Mouse (Mus musculus) limb, embryonic 13.5 days (tissue): Measurements from ENCODE around the gene Tpmt. TPM values are rescaled to one million over a fixed set of nuclear protein-coding genes. Genes with fewer than 3 reads are reported as not detected.

Experiments
- ATAC-seq: fragments of 200-750 bp; cut with Nextera tagmentation; 2 replicates; pipeline ENCODE4 v1.8.0; 2017; ENCODE audit warnings: low read depth, moderate number of reproducible peaks, moderate TSS enrichment; ENCODE audit not compliant: low FRiP score
- H3K27ac ChIP-seq: fragments of 300-500 bp; sonication (generic); 2 replicates; pipeline ENCODE4 v1.5.1; 2015; ENCODE audit warnings: inconsistent platforms, mild to moderate bottlenecking, moderate library complexity
- H3K27me3 ChIP-seq: fragments of 300-500 bp; sonication (generic); 2 replicates; pipeline ENCODE4 v1.6.1; 2015; ENCODE audit warnings: mild to moderate bottlenecking, inconsistent platforms
- H3K36me3 ChIP-seq: fragments of 300-500 bp; sonication (generic); 2 replicates; pipeline ENCODE4 v1.6.1; 2015; ENCODE audit warnings: inconsistent platforms, mild to moderate bottlenecking, moderate library complexity
- H3K4me1 ChIP-seq: fragments of 300-500 bp; sonication (generic); 2 replicates; pipeline ENCODE4 v1.6.1; 2015; ENCODE audit warnings: inconsistent platforms
- H3K4me2 ChIP-seq: fragments of 300-500 bp; sonication (generic); replicated peaks from 2 replicates; pipeline ENCODE4 v1.6.1; 2015; ENCODE audit warnings: inconsistent platforms, mild to moderate bottlenecking, moderate library complexity
- H3K4me3 ChIP-seq: fragments of 300-500 bp; sonication (generic); 2 replicates; pipeline ENCODE4 v1.5.1; 2015; ENCODE audit warnings: moderate library complexity, mild to moderate bottlenecking, inconsistent platforms
- H3K9ac ChIP-seq: fragments of 300-500 bp; sonication (generic); 2 replicates; pipeline ENCODE4 v1.6.1; 2015; ENCODE audit warnings: mild to moderate bottlenecking, inconsistent platforms
- H3K9me3 ChIP-seq: fragments of 300-500 bp; sonication (generic); 2 replicates; pipeline ENCODE4 v1.6.1; 2016; ENCODE audit warnings: inconsistent platforms
- WGBS: fragments of 180-500 bp; shearing (Covaris S2); methylation state at CpG from one replicate; pipeline ENCODE4 v1.1.7; 2015; 5-methylcytosine and 5-hydroxymethylcytosine counted together
- polyA plus RNA-seq: library from polyadenylated mRNA; unstranded; fragments of >200 nt; fragmentation: Nextera tagmentation; extraction: Ambion mirVana; gene quantifications from 2 replicates; pipeline ENCODE4 v1.2.1, GENCODE M21; 2015

Tpmt gene
- polyA plus RNA-seq, 1 experiment from 2014 or later, result 24.0 TPM

- Histone ChIP-seq H3K4me1 (peaks cover 7% of the 10 kb centered on the region; the same call in 1 of the 2 replicates), H3K9me3 (no peaks in the 10 kb centered on the region), H3K4me3 (no peak overlapping the region), H3K9ac (no peak overlapping the region), H3K36me3 (peaks cover 59% of the 10 kb centered on the region), H3K27ac (no peak overlapping the region), H3K27me3 (no peaks in the 10 kb centered on the region), H3K4me2 (no peak overlapping the region)
- 75% methylated on average over 15 of the region's 15 CpGs for WGBS
- ATAC-seq, result no peak
These were observed 19.6 kb upstream of the Tpmt start for GRCm38 (mm10) chr13:47063985-47064760.

- 87% methylated on average over 17 of the region's 17 CpGs for WGBS
- Histone ChIP-seq H3K4me3 (no peak overlapping the region), H3K4me2 (no peak overlapping the region), H3K27ac (no peak overlapping the region; the same call in 1 of the 2 replicates), H3K27me3 (no peaks in the 10 kb centered on the region), H3K9me3 (no peaks in the 10 kb centered on the region), H3K4me1 (peaks cover 7% of the 10 kb centered on the region; the same call in 1 of the 2 replicates), H3K36me3 (peaks cover 65% of the 10 kb centered on the region), H3K9ac (no peak overlapping the region)
- no peak for ATAC-seq
These were observed 18.2 kb upstream of the Tpmt start for GRCm38 (mm10) chr13:47062756-47063155.

- Histone ChIP-seq H3K27me3 (no peaks in the 10 kb centered on the region), H3K4me1 (no peaks in the 10 kb centered on the region), H3K4me2 (no peak overlapping the region), H3K9ac (no peak overlapping the region), H3K27ac (no peak overlapping the region), H3K36me3 (peaks cover 74% of the 10 kb centered on the region), H3K9me3 (no peaks in the 10 kb centered on the region), H3K4me3 (no peak overlapping the region)
- 91% methylated on average over 5 of the region's 5 CpGs for WGBS
- no peak for ATAC-seq
These were observed 12.2 kb upstream of the Tpmt start for GRCm38 (mm10) chr13:47056781-47057180.

GRCm38 (mm10) chr13:47056126-47056525 lies 11.6 kb upstream of the Tpmt start:
- H3K9me3 ChIP-seq, result no peaks in the 10 kb centered on the region
- no peak for ATAC-seq
- H3K27me3 ChIP-seq, result no peaks in the 10 kb centered on the region
- no peak overlapping the region for H3K4me2 ChIP-seq
- H3K36me3 ChIP-seq, result peaks cover 78% of the 10 kb centered on the region
- 89% methylated on average over 11 of the region's 11 CpGs for WGBS
- no peak overlapping the region for H3K4me3 ChIP-seq
- H3K9ac ChIP-seq, result no peak overlapping the region
- H3K27ac ChIP-seq, result no peak overlapping the region
- H3K4me1 ChIP-seq, result no peaks in the 10 kb centered on the region

GRCm38 (mm10) chr13:47053971-47054370 lies 9.4 kb upstream of the Tpmt start:
- H3K9me3 ChIP-seq, result no peaks in the 10 kb centered on the region
- 89% methylated on average over 10 of the region's 10 CpGs for WGBS
- H3K4me2 ChIP-seq, result no peak overlapping the region
- no peaks in the 10 kb centered on the region for H3K4me1 ChIP-seq
- no peak overlapping the region for H3K27ac ChIP-seq
- H3K36me3 ChIP-seq, result peaks cover 79% of the 10 kb centered on the region
- no peak for ATAC-seq
- no peak overlapping the region for H3K4me3 ChIP-seq
- no peaks in the 10 kb centered on the region for H3K27me3 ChIP-seq
- no peak overlapping the region for H3K9ac ChIP-seq

- Histone ChIP-seq H3K4me3 (no peak overlapping the region), H3K4me1 (peaks cover 5% of the 10 kb centered on the region), H3K4me2 (no peak overlapping the region), H3K36me3 (peaks cover 56% of the 10 kb centered on the region), H3K9ac (no peak overlapping the region), H3K27me3 (no peaks in the 10 kb centered on the region), H3K27ac (no peak overlapping the region), H3K9me3 (no peaks in the 10 kb centered on the region)
- 82% methylated on average over 4 of the region's 4 CpGs for WGBS
- no peak for ATAC-seq
These were observed 5.5 kb upstream of the Tpmt start for GRCm38 (mm10) chr13:47050009-47050408.

- Histone ChIP-seq H3K4me1 (peaks cover 14% of the 10 kb centered on the region), H3K27ac (no peak overlapping the region), H3K36me3 (peaks cover 44% of the 10 kb centered on the region), H3K4me3 (no peak overlapping the region), H3K9ac (no peak overlapping the region), H3K4me2 (no peak overlapping the region), H3K27me3 (no peaks in the 10 kb centered on the region), H3K9me3 (no peaks in the 10 kb centered on the region)
- no peak for ATAC-seq
- 87% methylated on average over 4 of the region's 4 CpGs for WGBS
These were observed 3.5 kb upstream of the Tpmt start for GRCm38 (mm10) chr13:47047996-47048395.

GRCm38 (mm10) chr13:47043833-47044616 lies 512 bp downstream of the Tpmt start:
- ATAC-seq, result peak; percentile 3; the same call in 1 of the 2 replicates
- Histone ChIP-seq H3K27me3 (no peaks in the 10 kb centered on the region), H3K9ac (peak overlapping the region; percentile 82), H3K36me3 (peaks cover 6% of the 10 kb centered on the region), H3K4me2 (peak overlapping the region; percentile 92), H3K9me3 (no peaks in the 10 kb centered on the region), H3K27ac (peak overlapping the region; percentile 55; the same call in 1 of the 2 replicates), H3K4me3 (peak overlapping the region; percentile 85), H3K4me1 (peaks cover 14% of the 10 kb centered on the region)
- WGBS, result 1% methylated on average over 45 of the region's 45 CpGs

GRCm38 (mm10) chr13:47043030-47043680 lies 1.4 kb downstream of the Tpmt start, which contains the start of gene Kdm1b:
Gene Kdm1b (plus strand): TSS chr13:47043499.
- Histone ChIP-seq H3K27me3 (no peaks in the 10 kb centered on the region), H3K4me1 (peaks cover 14% of the 10 kb centered on the region), H3K9ac (peak within 1 kb of the TSS; percentile 82), H3K36me3 (no peaks in the 10 kb centered on the region; the same call in 1 of the 2 replicates), H3K27ac (peak within 1 kb of the TSS; percentile 55; the same call in 1 of the 2 replicates), H3K4me2 (peak within 1 kb of the TSS; percentile 92), H3K4me3 (peak within 1 kb of the TSS; percentile 85), H3K9me3 (no peaks in the 10 kb centered on the region)
- peak; percentile 95 for ATAC-seq
- under 1% methylated on average over 48 of the region's 48 CpGs for WGBS

GRCm38 (mm10) chr13:47042024-47042633 lies 2.4 kb downstream of the Tpmt start:
- Histone ChIP-seq H3K27ac (no peak overlapping the region), H3K4me2 (peak overlapping the region; percentile 92), H3K36me3 (no peaks in the 10 kb centered on the region), H3K9ac (no peak overlapping the region), H3K27me3 (no peaks in the 10 kb centered on the region), H3K4me3 (peak overlapping the region; percentile 85), H3K9me3 (no peaks in the 10 kb centered on the region), H3K4me1 (peaks cover 14% of the 10 kb centered on the region)
- ATAC-seq, result no peak
- 53% methylated on average over 8 of the region's 8 CpGs for WGBS

- 88% methylated on average over 5 of the region's 5 CpGs for WGBS
- Histone ChIP-seq H3K27ac (no peak overlapping the region), H3K9ac (no peak overlapping the region)
These were observed 4.5 kb downstream of the Tpmt start for GRCm38 (mm10) chr13:47040061-47040460.

More at GRCm38 (mm10) chr13:47040061-47040460, 4.5 kb downstream of the Tpmt start:
- no peak for ATAC-seq
- Histone ChIP-seq H3K36me3 (no peaks in the 10 kb centered on the region), H3K4me3 (no peak overlapping the region), H3K4me1 (peaks cover 10% of the 10 kb centered on the region), H3K27me3 (no peaks in the 10 kb centered on the region), H3K4me2 (no peak overlapping the region), H3K9me3 (no peaks in the 10 kb centered on the region)
